20 mouse cellular contexts compared by ENCODE assay signal in genomic region chr10:94183199-94183598, GRCm38 (mm10).
"Had no signal": no experiment of that assay in that cellular context is flagged by ENCODE, and none has a peak within 500 bp of the region (broad histone marks: within the 10 kb centered on the region; RNA-seq: fewer than 3 reads in every experiment).

No protein-coding gene starts in this region.

- H3K4me3 ChIP-seq: intestine, embryonic 15.5 days; kidney, embryonic 15.5 days; left cerebral cortex, adult 2 months; limb, embryonic 12.5 days; limb, embryonic 15.5 days; stomach, embryonic 15.5 days had no signal

- DNase-seq: kidney, adult 11 months; kidney, adult 8-10 months; kidney, postnatal 10 days; kidney, postnatal 36 days; layer of hippocampus, postnatal 36 days; liver, postnatal 0 days; lung, embryonic 14.5 days; right cerebral cortex, postnatal 25 days; spleen, adult 18-20 months; thymus, postnatal 25 days had no signal

- ATAC-seq: intestine, embryonic 15.5 days; liver, postnatal 0 days; lung, postnatal 0 days had no signal

- H3K27me3 ChIP-seq: intestine, embryonic 15.5 days; kidney, embryonic 15.5 days; limb, embryonic 12.5 days; limb, embryonic 15.5 days; stomach, embryonic 15.5 days had no signal

- H3K9ac ChIP-seq: intestine, embryonic 15.5 days; kidney, embryonic 15.5 days; limb, embryonic 12.5 days; limb, embryonic 15.5 days; liver, embryonic 14.5 days; liver, postnatal 0 days; lung, embryonic 14.5 days; stomach, embryonic 15.5 days had no signal

- H3K27ac ChIP-seq: intestine, embryonic 15.5 days; kidney, embryonic 15.5 days; left cerebral cortex, adult 2 months; limb, embryonic 12.5 days; limb, embryonic 15.5 days; liver, embryonic 14.5 days; macrophage; stomach, embryonic 15.5 days had no signal

- H3K4me2 ChIP-seq: intestine, embryonic 15.5 days; kidney, embryonic 15.5 days; limb, embryonic 12.5 days; limb, embryonic 15.5 days; liver, embryonic 11.5 days; lung, embryonic 14.5 days; stomach, embryonic 15.5 days had no signal

- H3K9me3 ChIP-seq: intestine, embryonic 15.5 days; kidney, embryonic 15.5 days; limb, embryonic 12.5 days; limb, embryonic 15.5 days; stomach, embryonic 15.5 days had no signal

- H3K4me1 ChIP-seq: intestine, embryonic 15.5 days; kidney, embryonic 15.5 days; limb, embryonic 12.5 days; limb, embryonic 15.5 days; stomach, embryonic 15.5 days had no signal
